Mouse (Mus musculus) forebrain, embryonic 16.5 days (tissue): ENCODE data around the gene Brdt. TPM values are rescaled to one million over a fixed set of nuclear protein-coding genes. Genes with fewer than 3 reads are reported as not detected.
"Not testable (repeated sequence)": the region's sequence is repeated elsewhere in the genome, so short reads cannot be mapped to it uniquely, and the experiment has no call there.

Experiments used
- ATAC-seq: fragments of 200-750 bp; cut with Nextera tagmentation; 2 replicates; pipeline ENCODE4 v1.8.0; 2017; ENCODE audit warnings: mild to moderate bottlenecking, moderate library complexity
- H3K27ac ChIP-seq: fragments of 300-500 bp; sonication (generic); 2 replicates; pipeline ENCODE4 v1.5.1; 2014; ENCODE audit warnings: low read length, control low read depth
- H3K27me3 ChIP-seq: fragments of 300-500 bp; sonication (generic); replicated peaks from 2 replicates; pipeline ENCODE4 v1.6.1; 2014; ENCODE audit warnings: low read length; ENCODE audit not compliant: control insufficient read depth, insufficient read depth
- H3K36me3 ChIP-seq: fragments of 300-500 bp; sonication (generic); 2 replicates; pipeline ENCODE4 v1.6.1; 2014; ENCODE audit not compliant: control insufficient read depth, insufficient read depth
- H3K4me1 ChIP-seq: fragments of 300-500 bp; sonication (generic); replicated peaks from 2 replicates; pipeline ENCODE4 v1.6.1; 2014; ENCODE audit warnings: low read length; ENCODE audit not compliant: control insufficient read depth, insufficient read depth
- H3K4me2 ChIP-seq: fragments of 300-500 bp; sonication (generic); 2 replicates; pipeline ENCODE4 v1.6.1; 2014; ENCODE audit warnings: mild to moderate bottlenecking, low read length, control low read depth
- H3K4me3 ChIP-seq: fragments of 300-500 bp; sonication (generic); replicated peaks from 2 replicates; pipeline ENCODE4 v1.5.1; 2014; ENCODE audit warnings: mild to moderate bottlenecking, low read length, control low read depth
- H3K9ac ChIP-seq: fragments of 300-500 bp; sonication (generic); replicated peaks from 2 replicates; pipeline ENCODE4 v1.6.1; 2014; ENCODE audit warnings: low read depth, low read length, control low read depth
- H3K9me3 ChIP-seq: fragments of 300-500 bp; sonication (generic); 2 replicates; pipeline ENCODE4 v1.6.1; 2016; ENCODE audit warnings: low read length; ENCODE audit not compliant: control insufficient read depth
- WGBS: fragments of 180-500 bp; shearing (Covaris S2); extraction: QIAGEN DNeasy Blood & Tissue Kit; methylation state at CpG from one replicate; pipeline ENCODE4 v1.1.7; 2014; 5-methylcytosine and 5-hydroxymethylcytosine counted together
- polyA plus RNA-seq: library from polyadenylated mRNA; unstranded; fragments of >200 nt; fragmentation: Nextera tagmentation; extraction: Ambion mirVana; gene quantifications from 2 replicates; pipeline ENCODE4 v1.2.1, GENCODE M21; 2015

Gene Brdt
- polyA plus RNA-seq, 1 experiment from 2014 or later = 1.3 TPM

DNA sequence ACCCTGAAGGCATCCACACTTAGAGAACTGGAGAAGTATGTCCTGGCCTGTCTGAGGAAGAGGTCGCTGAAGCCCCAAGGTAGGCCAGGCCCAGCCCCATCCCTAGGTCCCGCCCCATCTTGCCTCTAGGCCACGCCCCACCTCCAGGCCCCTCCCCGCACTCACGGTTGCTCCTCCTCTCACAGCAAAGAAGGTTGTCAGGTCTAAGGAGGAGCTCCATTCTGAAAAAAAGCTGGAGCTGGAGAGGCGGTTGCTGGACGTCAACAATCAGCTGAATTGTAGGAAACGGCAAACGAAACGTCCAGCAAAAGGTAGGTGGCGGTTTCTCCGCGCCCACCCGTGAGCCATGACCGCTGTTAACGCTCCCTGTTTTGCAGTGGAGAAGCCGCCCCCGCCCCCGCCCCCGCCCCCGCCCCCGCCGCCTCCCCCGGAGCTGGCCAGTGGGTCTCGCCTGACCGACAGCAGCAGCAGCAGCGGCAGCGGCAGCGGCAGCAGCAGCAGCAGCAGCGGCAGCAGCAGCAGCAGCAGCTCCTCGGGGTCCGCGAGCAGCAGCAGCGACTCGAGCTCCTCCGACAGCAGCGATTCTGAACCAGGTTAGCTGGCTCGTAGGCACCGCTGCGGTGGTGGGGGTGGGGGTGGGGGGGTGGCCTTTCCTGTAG lies 28.6 kb downstream of the Brdt start:
- Histone ChIP-seq H3K27ac (peak overlapping the region; percentile 31; the same call in 1 of the 2 replicates), H3K9me3 (no peaks in the 10 kb centered on the region), H3K9ac (peak overlapping the region; percentile 71), H3K27me3 (no peaks in the 10 kb centered on the region), H3K4me2 (peak overlapping the region; percentile 57), H3K36me3 (no peaks in the 10 kb centered on the region), H3K4me1 (peaks cover 6% of the 10 kb centered on the region; the same call in 1 of the 2 replicates), H3K4me3 (peak overlapping the region; percentile 55)
- peak; percentile 97 for ATAC-seq
- 0% methylated on average over 29 of the region's 40 CpGs for WGBS

GRCm38 (mm10) chr5:107360054-107360730 lies 29.2 kb downstream of the Brdt start:
- Histone ChIP-seq H3K36me3 (no peaks in the 10 kb centered on the region), H3K4me2 (peak overlapping the region; percentile 57), H3K27ac (no peak overlapping the region), H3K9ac (peak overlapping the region; percentile 71), H3K4me3 (peak overlapping the region; percentile 55), H3K27me3 (no peaks in the 10 kb centered on the region), H3K4me1 (peaks cover 6% of the 10 kb centered on the region; the same call in 1 of the 2 replicates), H3K9me3 (no peaks in the 10 kb centered on the region)
- WGBS = 9% methylated on average over 9 of the region's 9 CpGs
- ATAC-seq = no peak

GRCm38 (mm10) chr5:107370040-107370439 lies 39.1 kb downstream of the Brdt start:
- H3K9me3 ChIP-seq = no peaks in the 10 kb centered on the region
- H3K4me3 ChIP-seq = no peak overlapping the region
- no peaks in the 10 kb centered on the region for H3K27me3 ChIP-seq
- H3K4me1 ChIP-seq = no peaks in the 10 kb centered on the region
- no peak overlapping the region for H3K4me2 ChIP-seq
- H3K27ac ChIP-seq = no peak overlapping the region
- H3K36me3 ChIP-seq = no peaks in the 10 kb centered on the region
- no peak for ATAC-seq
- 61% methylated on average over 3 of the region's 3 CpGs for WGBS
- no peak overlapping the region for H3K9ac ChIP-seq

- 86% methylated on average over 5 of the region's 5 CpGs for WGBS
- Histone ChIP-seq H3K27ac (no peak overlapping the region), H3K4me1 (no peaks in the 10 kb centered on the region), H3K9ac (no peak overlapping the region), H3K36me3 (no peaks in the 10 kb centered on the region), H3K4me2 (no peak overlapping the region), H3K9me3 (no peaks in the 10 kb centered on the region), H3K4me3 (no peak overlapping the region), H3K27me3 (no peaks in the 10 kb centered on the region)
- ATAC-seq = no peak
Measured at GRCm38 (mm10) chr5:107371335-107371734, 40.4 kb downstream of the Brdt start.

DNA sequence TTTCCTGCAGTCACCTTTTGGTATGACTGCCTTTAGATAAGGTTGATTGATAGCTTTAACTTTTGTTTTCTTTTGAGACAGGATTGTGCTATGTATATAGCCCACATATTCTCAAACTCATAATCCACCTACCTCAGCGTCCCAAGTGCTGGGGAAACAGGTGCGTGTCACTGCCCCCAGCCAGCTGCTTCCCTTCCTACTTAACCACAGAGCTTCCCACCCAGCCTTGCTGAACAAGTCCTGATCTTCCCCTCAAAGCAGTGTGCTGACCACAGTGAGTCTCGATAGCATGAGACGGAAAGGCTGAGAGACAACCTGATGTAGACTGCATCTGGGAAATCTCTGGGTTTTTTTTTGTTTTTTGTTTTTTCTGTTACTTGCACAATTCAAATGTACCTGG lies 42.3 kb downstream of the Brdt start:
- Histone ChIP-seq H3K4me2 (no peak overlapping the region), H3K4me3 (no peak overlapping the region), H3K27ac (no peak overlapping the region), H3K9ac (no peak overlapping the region), H3K36me3 (no peaks in the 10 kb centered on the region), H3K4me1 (no peaks in the 10 kb centered on the region), H3K27me3 (no peaks in the 10 kb centered on the region), H3K9me3 (no peaks in the 10 kb centered on the region)
- no peak for ATAC-seq
- WGBS = 94% methylated on average over 4 of the region's 4 CpGs

- not testable (repeated sequence) for ATAC-seq, H3K36me3 ChIP-seq
Measured at GRCm38 (mm10) chr5:107386448-107386847, 55.5 kb downstream of the Brdt start.

DNA sequence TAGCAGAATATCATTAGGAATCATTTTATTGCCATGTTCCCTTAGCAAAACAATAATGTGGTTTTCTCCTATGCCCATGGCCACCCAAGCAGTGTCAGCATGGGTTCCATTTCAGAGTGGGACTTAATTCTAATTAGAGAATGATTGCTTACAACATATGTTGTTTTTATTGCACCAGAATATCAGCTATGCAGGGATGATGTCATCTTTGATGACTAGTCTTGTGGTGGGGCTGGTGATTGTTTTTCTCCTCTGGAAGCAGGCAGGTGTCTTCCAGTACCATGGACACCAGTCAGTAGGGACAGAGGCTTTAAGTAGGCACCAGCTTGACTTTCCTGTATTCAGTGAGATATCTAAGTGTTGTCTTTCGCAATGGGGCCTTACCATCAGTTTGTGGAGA lies 56.8 kb downstream of the Brdt start:
- no peaks in the 10 kb centered on the region for H3K27me3 ChIP-seq
- H3K36me3 ChIP-seq = no peaks in the 10 kb centered on the region
- H3K4me3 ChIP-seq = no peak overlapping the region
- no peaks in the 10 kb centered on the region for H3K4me1 ChIP-seq
- 80% methylated on average over 1 of the region's 1 CpGs for WGBS
- no peaks in the 10 kb centered on the region for H3K9me3 ChIP-seq
- H3K27ac ChIP-seq = no peak overlapping the region
- no peak for ATAC-seq
- no peak overlapping the region for H3K4me2 ChIP-seq
- no peak overlapping the region for H3K9ac ChIP-seq

More at GRCm38 (mm10) chr5:107386448-107386847, 55.5 kb downstream of the Brdt start:
- H3K4me3 ChIP-seq, H3K4me2 ChIP-seq, H3K27ac ChIP-seq, H3K27me3 ChIP-seq, H3K4me1 ChIP-seq, H3K9ac ChIP-seq, H3K9me3 ChIP-seq: not testable (repeated sequence)

GRCm38 (mm10) chr5:107389373-107389772 lies 58.4 kb downstream of the Brdt start:
- 90% methylated on average over 2 of the region's 2 CpGs for WGBS
- no peaks in the 10 kb centered on the region for H3K9me3 ChIP-seq
- no peak overlapping the region for H3K4me2 ChIP-seq
- H3K4me3 ChIP-seq = no peak overlapping the region
- H3K9ac ChIP-seq = no peak overlapping the region
- no peak overlapping the region for H3K27ac ChIP-seq
- H3K27me3 ChIP-seq = no peaks in the 10 kb centered on the region
- no peaks in the 10 kb centered on the region for H3K36me3 ChIP-seq
- no peak for ATAC-seq
- no peaks in the 10 kb centered on the region for H3K4me1 ChIP-seq

DNA sequence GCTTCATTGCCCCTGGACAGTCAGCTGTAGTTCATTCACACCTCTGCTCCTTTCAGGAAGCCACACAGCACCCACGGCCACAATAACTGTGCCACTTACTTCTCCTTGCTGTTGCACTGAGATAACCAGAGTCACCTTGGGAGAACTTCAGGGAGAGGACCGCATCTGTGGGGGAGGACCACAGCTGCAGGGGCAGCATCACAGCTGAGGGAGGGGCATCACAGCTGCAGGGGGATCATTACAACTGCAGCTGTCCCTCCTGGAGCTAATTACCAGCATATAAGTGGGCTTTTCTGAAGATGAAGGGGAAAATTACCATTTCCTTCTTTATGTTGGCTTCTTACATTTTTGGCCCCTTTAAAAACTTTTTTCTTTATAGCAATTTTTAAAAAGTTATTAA lies 63.5 kb downstream of the Brdt start:
- no peak for ATAC-seq
- Histone ChIP-seq H3K4me1 (no peaks in the 10 kb centered on the region), H3K9me3 (no peaks in the 10 kb centered on the region), H3K27ac (no peak overlapping the region), H3K4me3 (no peak overlapping the region), H3K27me3 (no peaks in the 10 kb centered on the region), H3K36me3 (no peaks in the 10 kb centered on the region), H3K9ac (no peak overlapping the region), H3K4me2 (no peak overlapping the region)
- 73% methylated on average over 2 of the region's 2 CpGs for WGBS
